Mouse (Mus musculus) monocyte, adult 59 days (primary cell): Measurements from ENCODE around the gene Gm5868. TPM values are rescaled to one million over a fixed set of nuclear protein-coding genes. Genes with fewer than 3 reads are reported as not detected.

Experiments
- total RNA-seq, 2 experiments: library from RNA; stranded (reverse); gene quantifications; one replicate each; pipeline ENCODE4 v1.2.4; 2023

Gene Gm5868
- not detected for total RNA-seq

GRCm38 (mm10) chr5:72587192-72587681 is at the start of gene Gm5868:
Gene Gm5868 (minus strand): TSS chr5:72587551.

GRCm38 (mm10) chr5:72580970-72581332 is 6.4 kb downstream of the Gm5868 start, which contains the start of gene Zar1:
Gene Zar1 (minus strand): TSS chr5:72581254.

DNA sequence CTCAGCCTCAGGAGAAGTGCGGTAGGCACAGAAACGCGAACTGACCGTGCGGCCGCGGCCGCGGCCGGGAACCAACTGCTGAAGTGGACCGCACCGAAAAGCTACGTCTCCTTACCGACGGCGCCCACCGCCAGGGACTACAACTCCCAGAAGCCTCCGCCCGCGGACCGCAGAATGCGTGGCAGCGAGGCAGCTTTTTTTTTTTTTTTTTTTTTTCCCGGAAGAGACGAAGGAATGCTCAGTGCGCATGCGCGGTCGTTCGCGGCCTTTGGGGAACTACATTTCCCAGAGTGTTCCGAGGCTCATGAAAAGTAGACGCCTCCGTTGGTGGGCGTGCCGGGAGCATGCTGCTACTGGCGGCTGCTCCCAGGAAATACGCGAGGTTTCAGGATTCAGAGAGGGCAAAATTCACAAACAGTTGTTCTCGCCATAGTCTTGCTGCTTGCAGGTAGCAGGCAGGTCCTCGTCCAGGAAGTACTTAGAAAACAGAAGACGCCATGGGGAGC is 27.8 kb downstream of the Gm5868 start, which contains the start of gene Nfxl1:
Nfxl1 (minus strand) TSS at position 141 of the 506 bp plus-strand sequence.

Other genes starting within 250 kb of the Gm5868 start
- gene Corin, start 83.1 kb downstream of the Gm5868 start, total RNA-seq = not detected
- gene Nfxl1, start 27.9 kb downstream of the Gm5868 start, total RNA-seq = 10 to 100 TPM; 26.5 to 30.1 TPM
- not detected for gene Zar1, start 6.3 kb downstream of the Gm5868 start, total RNA-seq
- gene Cnga1, start 56.7 kb upstream of the Gm5868 start, total RNA-seq = not detected
- gene Nipal1, start 60.2 kb upstream of the Gm5868 start, total RNA-seq = not detected
- 1 to 10 TPM; 1.3 to 1.4 TPM for gene Txk, start 165.2 kb upstream of the Gm5868 start, total RNA-seq